Mouse (Mus musculus): ENCODE measurements at regions not wholly inside any gene's neighbourhood (a gene's known extent, or its start where the extent isn't known, plus 50 kb on each side); places are given as distances from the start of the nearest gene placed in this dataset.

- DNase-seq (ENCODE audit: low read depth, low spot score), result no peak
Measured at GRCm38 (mm10) chr14:107727234-107727633, 1186.7 kb downstream of the Slitrk1 start.

- DNase-seq (ENCODE audit: low read depth, low spot score), result no peak
Measured at GRCm38 (mm10) chr14:107688349-107688748, 1225.6 kb downstream of the Slitrk1 start.

GRCm38 (mm10) chr14:107687261-107688019 is 1226.5 kb downstream of the Slitrk1 start:
- DNase-seq (ENCODE audit: low read depth, low spot score), result no peak

GRCm38 (mm10) chr14:107656595-107656994 is 1257.4 kb downstream of the Slitrk1 start:
- peak; percentile 37 for DNase-seq (ENCODE audit: low read depth, low spot score)

DNA sequence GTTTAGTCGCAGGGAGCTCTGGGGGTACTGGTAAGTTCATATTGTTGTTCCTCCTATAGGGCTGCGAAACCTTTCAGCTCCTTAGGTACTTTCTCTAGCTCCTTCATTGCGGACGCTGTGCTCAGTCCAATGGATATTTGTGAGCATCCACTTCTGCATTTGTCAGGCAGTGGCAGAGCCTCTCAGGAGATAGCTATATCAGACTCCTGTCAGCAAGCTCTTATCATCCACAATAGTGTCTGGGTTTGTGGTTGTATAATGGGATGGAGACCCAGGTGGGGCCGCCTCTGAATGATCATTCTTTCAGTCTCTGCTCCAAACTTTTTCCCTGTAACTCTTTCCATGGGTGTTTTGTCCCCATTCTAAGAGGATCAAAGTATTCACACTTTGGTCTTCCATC is 1298.5 kb downstream of the Slitrk1 start:
- no peak for DNase-seq (ENCODE audit: low read depth, low spot score)

- DNase-seq (ENCODE audit: low read depth, low spot score), result peak; percentile 3
Measured at GRCm38 (mm10) chr14:107614348-107614747, 1299.6 kb downstream of the Slitrk1 start.

GRCm38 (mm10) chr14:107603198-107603597 is 1310.8 kb downstream of the Slitrk1 start:
- no peak for DNase-seq (ENCODE audit: low read depth, low spot score)

DNA sequence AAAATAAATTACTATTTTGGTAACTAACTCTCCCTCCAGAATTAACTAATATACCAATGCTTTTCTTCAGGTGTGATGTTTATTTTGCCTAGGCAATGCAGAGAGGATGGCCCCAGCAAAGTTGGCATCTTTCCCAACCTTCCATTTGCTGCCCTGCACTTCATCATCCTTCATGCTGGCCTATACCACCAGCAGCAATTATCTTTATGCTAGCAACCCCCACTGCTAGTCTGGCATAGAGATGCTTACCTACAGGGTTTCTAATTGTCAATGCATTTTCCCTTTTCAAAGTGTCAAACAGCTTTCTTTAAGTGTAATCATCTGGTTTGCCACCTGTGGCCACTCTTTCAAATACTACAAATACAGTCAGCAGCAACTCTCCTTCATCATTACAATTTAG is 1327.2 kb downstream of the Slitrk1 start:
- no peak for DNase-seq (ENCODE audit: low read depth, low spot score)

- DNase-seq (ENCODE audit: low read depth, low spot score), result no peak
Measured at GRCm38 (mm10) chr14:107584252-107584651, 1329.7 kb downstream of the Slitrk1 start.

DNA sequence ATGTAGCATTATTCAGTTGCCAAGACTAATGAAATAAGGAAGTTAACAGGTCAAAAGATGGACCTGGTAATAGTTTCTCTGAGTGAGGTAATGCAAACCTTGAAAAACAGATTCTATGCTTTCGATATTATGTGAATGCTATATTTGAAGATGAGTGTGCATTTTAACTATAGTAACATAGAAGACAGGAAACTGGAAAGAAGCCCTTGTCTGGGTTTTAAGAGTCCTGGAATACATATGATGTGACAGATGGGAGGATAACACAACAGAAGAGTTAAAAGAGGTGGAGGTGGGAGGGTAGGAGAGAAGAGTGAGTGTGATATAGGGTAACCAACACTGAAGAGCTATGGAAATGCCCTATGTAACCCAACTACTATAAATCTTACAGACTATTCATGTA is 1343.3 kb downstream of the Slitrk1 start:
- no peak for DNase-seq (ENCODE audit: low read depth, low spot score)

- DNase-seq (ENCODE audit: low read depth, low spot score), result no peak
Measured at GRCm38 (mm10) chr14:107568496-107568895, 1345.5 kb downstream of the Slitrk1 start.
